Mouse (Mus musculus): Measurements from ENCODE around the gene Clca1.

GRCm38 (mm10) chr3:144969755-144970154, 62.8 kb downstream of the Clca1 start:
- no peak for TF ChIP-seq CTCF (conservative IDR thresholded peaks at IDR 0.05; ENCODE audit: insufficient read depth, insufficient read length, low read depth, low read length)
- TF ChIP-seq POLR2A (IDR thresholded peaks at IDR 0.05; ENCODE audit: low read depth, low read length): no peak

Measured in kidney, adult 2 months (tissue).